Mouse (Mus musculus) olfactory bulb, adult 2 months (tissue): ENCODE results near the gene Ino80d.

ENCODE experiments used
- CTCF ChIP-seq: fragments of 200-500 bp; IDR thresholded peaks from 2 replicates; pipeline ENCODE4 v1.5.1; 2012; ENCODE audit warnings: low read depth, mild to moderate bottlenecking, low read length, moderate library complexity; ENCODE audit not compliant: insufficient read depth
- POLR2A ChIP-seq: fragments of 200-500 bp; IDR thresholded peaks from 2 replicates; pipeline ENCODE4 v1.6.1; 2012; ENCODE audit warnings: mild to moderate bottlenecking, low read depth, low read length, moderate library complexity; ENCODE audit not compliant: insufficient read depth

GRCm38 (mm10) chr1:63089795-63090194, 24.7 kb downstream of the Ino80d start:
- no peak for TF ChIP-seq POLR2A
- TF ChIP-seq CTCF: no peak
